10 mouse cellular contexts compared by ENCODE assay signal in genomic region chr5:107721638-107722011, GRCm38 (mm10). TPM values are rescaled to one million over a fixed set of nuclear protein-coding genes. Genes with fewer than 3 reads are reported as not detected.
DNase-seq lines count a peak whose midpoint lies in the region; ATAC-seq and TF ChIP-seq lines count a peak whose summit lies in the region.
"Had no signal": no experiment of that assay in that cellular context is flagged by ENCODE, and none has a peak within 500 bp of the region (broad histone marks: within the 10 kb centered on the region; RNA-seq: fewer than 3 reads in every experiment).

No protein-coding gene starts in this region.

- H3K36me3 ChIP-seq in heart, embryonic 10.5 days = no peaks in the 10 kb centered on the region
- H3K36me3 ChIP-seq in ES-E14 (ENCODE audit: control insufficient read depth, insufficient read depth, low read length, poor library complexity, severe bottlenecking) = no peaks in the 10 kb centered on the region
- H3K36me3 ChIP-seq in heart, embryonic 14.5 days (ENCODE audit: control insufficient read depth, insufficient read depth, low read length) = no peaks in the 10 kb centered on the region
- H3K36me3 ChIP-seq in liver, embryonic 13.5 days = no peaks in the 10 kb centered on the region

- no peaks in the 10 kb centered on the region for H3K9me3 ChIP-seq in heart, embryonic 10.5 days
- no peaks in the 10 kb centered on the region for H3K9me3 ChIP-seq in ES-E14 (ENCODE audit: control insufficient read depth, insufficient read depth, low read depth, low read length)
- no peaks in the 10 kb centered on the region for H3K9me3 ChIP-seq in heart, embryonic 14.5 days (ENCODE audit: control insufficient read depth, low read length)
- no peaks in the 10 kb centered on the region for H3K9me3 ChIP-seq in liver, embryonic 13.5 days (replicated peaks)

- peak overlapping the region; percentile 66 for H3K4me2 ChIP-seq in heart, embryonic 14.5 days (ENCODE audit: low read length)
- peak overlapping the region; percentile 48 for H3K4me2 ChIP-seq in liver, embryonic 13.5 days

- peak; percentile 33; the same call in 1 of the 2 replicates for ATAC-seq in heart, embryonic 14.5 days (ENCODE audit: insufficient number of reproducible peaks, insufficient read depth, low FRiP score, low read depth)
- ATAC-seq in liver, embryonic 13.5 days (ENCODE audit: low read depth) = 0 out of 2 replicates have a peak, but pooled peaks have one; percentile 16

- H3K27ac ChIP-seq in heart, embryonic 10.5 days = peak overlapping the region; percentile 57; the same call in 1 of the 2 replicates
- no peak overlapping the region for H3K27ac ChIP-seq in ES-E14 (ENCODE audit: insufficient read depth, low read depth, low read length, poor library complexity, severe bottlenecking)
- no peak overlapping the region for H3K27ac ChIP-seq in heart, embryonic 14.5 days (replicated peaks in 1 of 2; ENCODE audit: control insufficient read depth in 1 of 2, insufficient read depth in 1 of 2, low read depth in 2 of 2, low read length in 2 of 2)
- no peak overlapping the region for H3K27ac ChIP-seq in liver, embryonic 13.5 days

- peak overlapping the region; percentile 62 for H3K4me3 ChIP-seq in heart, embryonic 10.5 days
- peak overlapping the region in 1 of 2 experiments; percentile 34; a peak in 3 of 4 replicates for H3K4me3 ChIP-seq in ES-E14 (ENCODE audit: insufficient read depth in 1 of 2, low read depth in 1 of 2, low read length in 2 of 2, poor library complexity in 1 of 2, severe bottlenecking in 1 of 2)
- H3K4me3 ChIP-seq in heart, embryonic 14.5 days (ENCODE audit: control insufficient read depth in 1 of 2, insufficient read depth in 1 of 2, low read depth in 1 of 2, low read length in 2 of 2) = peak overlapping the region; percentile 21 to 41
- peak overlapping the region; percentile 40 for H3K4me3 ChIP-seq in liver, embryonic 13.5 days (replicated peaks)
- H3K4me3 ChIP-seq: myocyte had no signal

- 0 out of 2 replicates have a peak overlapping the region, but pooled peaks have one; percentile 12 for H3K9ac ChIP-seq in ES-E14 (ENCODE audit: insufficient read depth, low read depth, low read length, poor library complexity, severe bottlenecking)
- no peak overlapping the region; the same call in 1 of the 2 replicates for H3K9ac ChIP-seq in heart, embryonic 14.5 days (ENCODE audit: low read length)
- no peak overlapping the region for H3K9ac ChIP-seq in liver, embryonic 13.5 days

- in situ Hi-C loops in ES-E14 (cut with MboI; ENCODE audit: low sequenced_read_pairs in 2 of 2, unreplicated experiment in 2 of 2) = loop anchor here (10.0 to 25.0 kb wide), 2 partner anchors 1257 to 1259 kb away; partner anchors contain the start of gene Barhl2 (in 1 of the 2)

- H3K27me3 ChIP-seq in heart, embryonic 10.5 days (ENCODE audit: insufficient read depth, poor library complexity, severe bottlenecking) = peaks cover 100% of the 10 kb centered on the region
- peaks cover 98% of the 10 kb centered on the region for H3K27me3 ChIP-seq in heart, embryonic 14.5 days (ENCODE audit: control insufficient read depth, insufficient read depth, low read length)
- H3K27me3 ChIP-seq in liver, embryonic 13.5 days = peaks cover 98% of the 10 kb centered on the region

- WGBS in heart, embryonic 10.5 days = under 1% methylated on average over 33 of the region's 33 CpGs
- WGBS in heart, embryonic 14.5 days = under 1% methylated on average over 33 of the region's 33 CpGs
- WGBS in liver, embryonic 13.5 days (ENCODE audit: insufficient replicate concordance) = 2% methylated on average over 33 of the region's 33 CpGs

- no peak for DNase-seq in heart, embryonic 10.5 days (ENCODE audit: low spot score)
- no peak for DNase-seq in heart, postnatal 4 days
- no peak for DNase-seq in ES-E14 (ENCODE audit: low read depth, low spot score)
- no peak for DNase-seq in liver, embryonic 13.5 days
- DNase-seq in layer of hippocampus, postnatal 14 days (ENCODE audit: low spot score in 2 of 2) = no peak
- DNase-seq in lung, postnatal 36 days = no peak
- no peak for DNase-seq in frontal cortex, adult 2 months (ENCODE audit: extremely low spot score in 1 of 2, low spot score in 1 of 2)

- peaks cover 65% of the 10 kb centered on the region for H3K4me1 ChIP-seq in heart, embryonic 10.5 days
- H3K4me1 ChIP-seq in ES-E14 (ENCODE audit: control insufficient read depth in 2 of 2, insufficient read depth in 2 of 2, low read length in 2 of 2, poor library complexity in 1 of 2) = peaks cover 0 to 16% of the 10 kb centered on the region in 2 experiments; a peak in 3 of 4 replicates
- H3K4me1 ChIP-seq in heart, embryonic 14.5 days (ENCODE audit: control insufficient read depth in 2 of 2, insufficient read depth in 2 of 2, low read length in 2 of 2) = peaks cover 33 to 54% of the 10 kb centered on the region in 2 experiments
- peaks cover 42% of the 10 kb centered on the region for H3K4me1 ChIP-seq in liver, embryonic 13.5 days (replicated peaks)

TF ChIP-seq in ES-E14, 5 proteins besides CTCF, POLR2A, EP300 and RAD21:
- TF ChIP-seq ZC3H11A (IDR thresholded peaks at IDR 0.05; ENCODE audit: borderline replicate concordance, low read depth, low read length) (no peak), ZNF384 (IDR thresholded peaks at IDR 0.05; ENCODE audit: low read depth, low read length) (no peak), CHD2 (IDR thresholded peaks at IDR 0.05; ENCODE audit: low read depth, low read length) (no peak), HCFC1 (IDR thresholded peaks at IDR 0.05; ENCODE audit: borderline replicate concordance, insufficient read depth, low read length) (no peak), MAFK (IDR thresholded peaks at IDR 0.05; ENCODE audit: insufficient read depth, low read depth, low read length) (no peak)

RNA-seq across cellular contexts. Expression of gene Gfi1, which starts 4.2 kb away (rescaled TPM):
- polyA plus RNA-seq in heart, embryonic 10.5 days (2016; fragmentation: Nextera tagmentation; extraction: Ambion mirVana) = not detected in 2 replicates
- total RNA-seq in heart, postnatal 4 days (2021) = under 1 TPM in 1 of 2 experiments, not detected in 1; 0.14 TPM
- 0.09 and 0.11 TPM in 2 replicates for total RNA-seq in ES-E14 (2012; rRNA removed)
- polyA plus RNA-seq in heart, embryonic 14.5 days (2014; fragmentation: Nextera tagmentation; extraction: Ambion mirVana) = 0.09 TPM in 1 of 2 replicates, not detected in the other
- 0.48 and 0.65 TPM in 2 replicates for polyA plus RNA-seq in liver, embryonic 13.5 days (2015; fragmentation: Nextera tagmentation; extraction: Ambion mirVana)
- total RNA-seq in layer of hippocampus, postnatal 14 days (2021) = not detected
- polyA plus RNA-seq in frontal cortex, adult 2 months (2012; rRNA removed) = 0.10 TPM in 1 of 2 replicates, not detected in the other
- polyA plus RNA-seq: cortical plate, adult 2 months had no signal
